Mouse (Mus musculus): Measurements from ENCODE around the gene Nme9. TPM values are rescaled to one million over a fixed set of nuclear protein-coding genes. Genes with fewer than 3 reads are reported as not detected.

The Nme9 gene
- 0.26 TPM in 1 of 2 replicates, not detected in the other for polyA plus RNA-seq (2014; fragmentation: Nextera tagmentation; extraction: Ambion mirVana)

GRCm38 (mm10) chr9:99451161-99451560 is at the start of gene Nme9:
TSS of gene Nme9 (plus strand) at chr9:99451475.
- H3K27me3 ChIP-seq (ENCODE audit: insufficient read depth, low read length) = 0 out of 2 replicates have a peak, but pooled peaks cover 7% of the 10 kb centered on the region

GRCm38 (mm10) chr9:99409280-99409679 is 42.0 kb upstream of the Nme9 start:
- Histone ChIP-seq H3K4me2 (no peak overlapping the region), H3K9ac (no peak overlapping the region), H3K4me3 (ENCODE audit: low read depth, low read length) (no peak overlapping the region), H3K36me3 (ENCODE audit: insufficient read depth) (no peaks in the 10 kb centered on the region), H3K4me1 (ENCODE audit: insufficient read depth) (no peaks in the 10 kb centered on the region), H3K27me3 (ENCODE audit: insufficient read depth, low read length) (no peaks in the 10 kb centered on the region), H3K9me3 (ENCODE audit: low read depth, low read length) (no peaks in the 10 kb centered on the region), H3K27ac (ENCODE audit: low read depth) (no peak overlapping the region)
- DNase-seq = no peak
- ATAC-seq (ENCODE audit: insufficient read depth) = no peak
- WGBS = 82% methylated on average over 3 of the region's 3 CpGs
- TF ChIP-seq CTCF (IDR thresholded peaks at IDR 0.05; ENCODE audit: low read depth) = no peak

More at GRCm38 (mm10) chr9:99451161-99451560, at the start of gene Nme9:
- Histone ChIP-seq H3K9me3 (ENCODE audit: low read depth, low read length) (no peaks in the 10 kb centered on the region), H3K36me3 (ENCODE audit: insufficient read depth) (no peaks in the 10 kb centered on the region), H3K27ac (ENCODE audit: low read depth) (no peak within 1 kb of the TSS), H3K4me1 (ENCODE audit: insufficient read depth) (no peaks in the 10 kb centered on the region), H3K4me3 (ENCODE audit: low read depth, low read length) (no peak within 1 kb of the TSS), H3K4me2 (peak within 1 kb of the TSS; percentile 28; the same call in 1 of the 2 replicates), H3K9ac (no peak within 1 kb of the TSS)
- TF ChIP-seq CTCF (IDR thresholded peaks at IDR 0.05; ENCODE audit: low read depth) = no peak
- WGBS = 6% methylated on average over 14 of the region's 14 CpGs
- ATAC-seq (ENCODE audit: insufficient read depth) (peak; percentile 74; the same call in 1 of the 2 replicates), DNase-seq (peak; percentile 42)

- H3K9ac ChIP-seq = no peak overlapping the region
- H3K36me3 ChIP-seq (ENCODE audit: insufficient read depth) = no peaks in the 10 kb centered on the region
- no peaks in the 10 kb centered on the region for H3K9me3 ChIP-seq (ENCODE audit: low read depth, low read length)
- no peak for TF ChIP-seq CTCF (IDR thresholded peaks at IDR 0.05; ENCODE audit: low read depth)
- 89% methylated on average over 5 of the region's 5 CpGs for WGBS
- no peak overlapping the region for H3K4me2 ChIP-seq
- H3K27me3 ChIP-seq (ENCODE audit: insufficient read depth, low read length) = no peaks in the 10 kb centered on the region
- H3K4me1 ChIP-seq (ENCODE audit: insufficient read depth) = no peaks in the 10 kb centered on the region
- DNase-seq (no peak), ATAC-seq (ENCODE audit: insufficient read depth) (no peak)
- no peak overlapping the region for H3K4me3 ChIP-seq (ENCODE audit: low read depth, low read length)
- H3K27ac ChIP-seq (ENCODE audit: low read depth) = no peak overlapping the region
Observed at GRCm38 (mm10) chr9:99411093-99411492, 40.2 kb upstream of the Nme9 start.

- Histone ChIP-seq H3K9ac (no peak overlapping the region), H3K27ac (ENCODE audit: low read depth) (no peak overlapping the region), H3K4me2 (no peak overlapping the region), H3K27me3 (ENCODE audit: insufficient read depth, low read length) (no peaks in the 10 kb centered on the region), H3K36me3 (ENCODE audit: insufficient read depth) (no peaks in the 10 kb centered on the region), H3K9me3 (ENCODE audit: low read depth, low read length) (no peaks in the 10 kb centered on the region), H3K4me1 (ENCODE audit: insufficient read depth) (no peaks in the 10 kb centered on the region), H3K4me3 (ENCODE audit: low read depth, low read length) (no peak overlapping the region)
- ATAC-seq (ENCODE audit: insufficient read depth) = no peak
- 77% methylated on average over 4 of the region's 4 CpGs for WGBS
- no peak for DNase-seq
- TF ChIP-seq CTCF (IDR thresholded peaks at IDR 0.05; ENCODE audit: low read depth) = no peak
Observed at GRCm38 (mm10) chr9:99411785-99412184, 39.5 kb upstream of the Nme9 start.

GRCm38 (mm10) chr9:99416809-99417208 is 34.5 kb upstream of the Nme9 start:
- no peak overlapping the region for H3K9ac ChIP-seq
- no peaks in the 10 kb centered on the region for H3K9me3 ChIP-seq (ENCODE audit: low read depth, low read length)
- H3K36me3 ChIP-seq (ENCODE audit: insufficient read depth) = no peaks in the 10 kb centered on the region
- no peaks in the 10 kb centered on the region for H3K27me3 ChIP-seq (ENCODE audit: insufficient read depth, low read length)
- no peak for DNase-seq
- H3K4me3 ChIP-seq (ENCODE audit: low read depth, low read length) = no peak overlapping the region
- no peak overlapping the region for H3K27ac ChIP-seq (ENCODE audit: low read depth)
- H3K4me2 ChIP-seq = no peak overlapping the region
- no peaks in the 10 kb centered on the region for H3K4me1 ChIP-seq (ENCODE audit: insufficient read depth)
- ATAC-seq (ENCODE audit: insufficient read depth) = no peak
- no peak for TF ChIP-seq CTCF (IDR thresholded peaks at IDR 0.05; ENCODE audit: low read depth)
- 85% methylated on average over 3 of the region's 3 CpGs for WGBS

- no peak overlapping the region for H3K4me2 ChIP-seq
- H3K4me3 ChIP-seq (ENCODE audit: low read depth, low read length) = no peak overlapping the region
- H3K27me3 ChIP-seq (ENCODE audit: insufficient read depth, low read length) = no peaks in the 10 kb centered on the region
- no peak overlapping the region for H3K27ac ChIP-seq (ENCODE audit: low read depth)
- no peak for DNase-seq
- no peak overlapping the region for H3K9ac ChIP-seq
- H3K9me3 ChIP-seq (ENCODE audit: low read depth, low read length) = no peaks in the 10 kb centered on the region
- ATAC-seq (ENCODE audit: insufficient read depth) = peak; percentile 35; the same call in 1 of the 2 replicates
- no peaks in the 10 kb centered on the region for H3K4me1 ChIP-seq (ENCODE audit: insufficient read depth)
- H3K36me3 ChIP-seq (ENCODE audit: insufficient read depth) = no peaks in the 10 kb centered on the region
- WGBS = 61% methylated on average over 4 of the region's 4 CpGs
- TF ChIP-seq CTCF (IDR thresholded peaks at IDR 0.05; ENCODE audit: low read depth) = no peak
Observed at GRCm38 (mm10) chr9:99417288-99417846, 33.9 kb upstream of the Nme9 start.

GRCm38 (mm10) chr9:99418377-99418776 is 32.9 kb upstream of the Nme9 start:
- DNase-seq (no peak), ATAC-seq (ENCODE audit: insufficient read depth) (no peak)
- no peak overlapping the region for H3K4me3 ChIP-seq (ENCODE audit: low read depth, low read length)
- no peak overlapping the region for H3K9ac ChIP-seq
- H3K36me3 ChIP-seq (ENCODE audit: insufficient read depth) = no peaks in the 10 kb centered on the region
- no peaks in the 10 kb centered on the region for H3K9me3 ChIP-seq (ENCODE audit: low read depth, low read length)
- TF ChIP-seq CTCF (IDR thresholded peaks at IDR 0.05; ENCODE audit: low read depth) = no peak
- no peak overlapping the region for H3K4me2 ChIP-seq
- 73% methylated on average over 5 of the region's 5 CpGs for WGBS
- no peaks in the 10 kb centered on the region for H3K27me3 ChIP-seq (ENCODE audit: insufficient read depth, low read length)
- H3K27ac ChIP-seq (ENCODE audit: low read depth) = no peak overlapping the region
- H3K4me1 ChIP-seq (ENCODE audit: insufficient read depth) = no peaks in the 10 kb centered on the region
